Mouse (Mus musculus) neural tube, embryonic 12.5 days (tissue): ENCODE data around the gene Gclc. TPM values are rescaled to one million over a fixed set of nuclear protein-coding genes. Genes with fewer than 3 reads are reported as not detected.

Experiments
- ATAC-seq: fragments of 200-750 bp; cut with Nextera tagmentation; 2 replicates; pipeline ENCODE4 v1.8.0; 2017; ENCODE audit warnings: low read depth, mild to moderate bottlenecking, moderate TSS enrichment, moderate library complexity; ENCODE audit not compliant: low FRiP score
- H3K27ac ChIP-seq: fragments of 300-500 bp; sonication (generic); 2 replicates; pipeline ENCODE4 v1.5.1; 2016
- H3K27me3 ChIP-seq: fragments of 300-500 bp; sonication (generic); replicated peaks from 2 replicates; pipeline ENCODE4 v1.6.1; 2016; ENCODE audit warnings: mild to moderate bottlenecking
- H3K36me3 ChIP-seq: fragments of 300-500 bp; sonication (generic); 2 replicates; pipeline ENCODE4 v1.6.1; 2016; ENCODE audit warnings: mild to moderate bottlenecking
- H3K4me1 ChIP-seq: fragments of 300-500 bp; sonication (generic); 2 replicates; pipeline ENCODE4 v1.6.1; 2016
- H3K4me2 ChIP-seq: fragments of 300-500 bp; sonication (generic); replicated peaks from 2 replicates; pipeline ENCODE4 v1.6.1; 2016; ENCODE audit warnings: mild to moderate bottlenecking
- H3K4me3 ChIP-seq: fragments of 300-500 bp; sonication (generic); 2 replicates; pipeline ENCODE4 v1.5.1; 2016
- H3K9ac ChIP-seq: fragments of 300-500 bp; sonication (generic); 2 replicates; pipeline ENCODE4 v1.6.1; 2016; ENCODE audit warnings: mild to moderate bottlenecking
- H3K9me3 ChIP-seq: fragments of 300-500 bp; sonication (generic); 2 replicates; pipeline ENCODE4 v1.6.1; 2016; ENCODE audit warnings: mild to moderate bottlenecking
- WGBS: fragments of 180-500 bp; shearing (Covaris S2); methylation state at CpG from one replicate; pipeline ENCODE4 v1.1.7; 2016; 5-methylcytosine and 5-hydroxymethylcytosine counted together
- polyA plus RNA-seq: library from polyadenylated mRNA; unstranded; fragments of >200 nt; fragmentation: Nextera tagmentation; extraction: Ambion mirVana; gene quantifications from 2 replicates; pipeline ENCODE4 v1.2.1, GENCODE M21; 2016

The Gclc gene
- polyA plus RNA-seq, 1 experiment from 2014 or later: 23.9 TPM

DNA sequence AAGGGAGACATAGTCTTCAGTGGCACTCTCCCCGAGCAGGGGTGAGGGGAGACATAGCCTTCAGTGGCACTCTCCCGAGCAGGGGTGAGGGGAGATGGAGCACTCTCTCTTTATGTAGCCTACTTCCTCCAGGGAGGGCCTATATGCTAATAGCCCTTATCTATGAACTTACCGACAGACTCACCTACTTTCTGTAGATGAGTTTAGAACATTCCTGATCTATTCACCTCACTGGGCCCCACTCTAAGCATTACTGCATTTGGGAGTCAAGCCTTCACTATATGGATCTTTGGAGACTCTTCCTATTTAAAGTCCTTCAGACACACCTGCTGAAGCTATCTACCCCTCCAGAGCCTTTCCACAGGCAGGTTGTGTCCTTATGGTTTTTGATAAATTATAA is 52.1 kb downstream of the Gclc start:
- Histone ChIP-seq H3K27me3 (no peaks in the 10 kb centered on the region), H3K9ac (no peak overlapping the region), H3K4me2 (peak overlapping the region; percentile 48), H3K4me1 (no peaks in the 10 kb centered on the region), H3K27ac (no peak overlapping the region), H3K9me3 (no peaks in the 10 kb centered on the region), H3K36me3 (no peaks in the 10 kb centered on the region), H3K4me3 (no peak overlapping the region)
- WGBS: 52% methylated on average over 3 of the region's 3 CpGs
- peak; percentile 54 for ATAC-seq

DNA sequence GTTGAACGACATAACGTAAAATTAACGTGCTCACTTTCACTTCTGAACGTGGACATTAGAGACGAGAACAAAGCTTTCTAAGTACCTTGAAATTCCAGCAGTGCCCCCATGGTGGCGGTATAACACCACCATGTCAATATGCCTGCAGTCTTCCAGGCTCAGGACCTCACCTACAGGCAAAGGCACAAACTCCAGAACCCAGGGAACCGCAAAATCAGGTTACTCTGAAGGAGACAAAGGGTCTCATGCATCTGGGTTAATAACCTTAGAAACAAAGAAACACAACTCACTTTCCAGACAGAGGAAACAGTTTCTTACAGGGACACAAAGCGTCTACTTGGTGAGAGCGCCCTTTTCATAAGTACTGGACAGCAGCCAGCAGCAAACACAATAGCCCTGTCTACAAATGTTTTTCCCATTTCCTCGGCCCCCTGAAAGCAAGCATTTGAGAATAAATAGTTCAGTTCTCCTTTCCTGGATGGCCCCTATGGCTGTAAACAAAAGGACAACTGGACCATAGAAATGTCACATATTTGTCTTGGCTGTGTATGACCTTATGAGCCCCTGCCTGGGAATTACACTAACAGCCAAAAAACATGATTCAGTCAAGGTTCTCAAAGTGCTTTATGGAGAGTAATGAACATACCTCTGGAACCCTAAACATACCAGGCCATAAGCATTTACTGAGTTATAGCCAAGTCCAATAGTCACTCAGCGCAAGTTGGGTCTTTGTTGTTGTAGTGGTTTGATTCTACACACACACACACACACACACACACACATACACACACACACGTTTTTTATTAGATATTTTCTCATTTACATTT is 52.7 kb downstream of the Gclc start:
- no peak overlapping the region for H3K27ac ChIP-seq
- H3K9me3 ChIP-seq: no peaks in the 10 kb centered on the region
- peak overlapping the region; percentile 48 for H3K4me2 ChIP-seq
- no peak overlapping the region for H3K9ac ChIP-seq
- no peak overlapping the region for H3K4me3 ChIP-seq
- WGBS: 18% methylated on average over 12 of the region's 12 CpGs
- ATAC-seq: peak; percentile 92
- no peaks in the 10 kb centered on the region for H3K27me3 ChIP-seq
- H3K36me3 ChIP-seq: no peaks in the 10 kb centered on the region
- H3K4me1 ChIP-seq: no peaks in the 10 kb centered on the region

DNA sequence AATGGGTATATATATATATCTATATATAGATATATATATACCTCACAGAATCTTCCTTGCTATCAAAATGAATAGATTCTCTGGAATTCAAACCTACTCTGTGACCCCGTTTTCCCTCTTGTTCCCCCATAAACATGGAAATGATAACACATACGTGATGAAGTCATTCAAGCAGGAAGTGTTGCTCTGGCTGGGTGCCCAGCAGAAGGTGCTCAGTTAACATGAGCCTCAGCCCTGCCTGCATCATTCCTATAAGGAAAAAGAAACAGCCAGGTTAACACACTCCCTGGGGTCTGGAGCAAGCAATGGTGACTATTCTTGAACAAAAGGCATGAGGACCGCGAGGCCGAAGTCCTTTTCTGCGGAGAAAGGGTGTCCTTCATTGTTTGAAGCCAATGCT is 54.1 kb downstream of the Gclc start:
- H3K4me1 ChIP-seq: no peaks in the 10 kb centered on the region
- H3K9me3 ChIP-seq: no peaks in the 10 kb centered on the region
- no peaks in the 10 kb centered on the region for H3K27me3 ChIP-seq
- H3K36me3 ChIP-seq: no peaks in the 10 kb centered on the region
- no peak overlapping the region for H3K4me3 ChIP-seq
- WGBS: 86% methylated on average over 6 of the region's 6 CpGs
- H3K27ac ChIP-seq: no peak overlapping the region
- no peak overlapping the region for H3K4me2 ChIP-seq
- H3K9ac ChIP-seq: no peak overlapping the region
- ATAC-seq: no peak

DNA sequence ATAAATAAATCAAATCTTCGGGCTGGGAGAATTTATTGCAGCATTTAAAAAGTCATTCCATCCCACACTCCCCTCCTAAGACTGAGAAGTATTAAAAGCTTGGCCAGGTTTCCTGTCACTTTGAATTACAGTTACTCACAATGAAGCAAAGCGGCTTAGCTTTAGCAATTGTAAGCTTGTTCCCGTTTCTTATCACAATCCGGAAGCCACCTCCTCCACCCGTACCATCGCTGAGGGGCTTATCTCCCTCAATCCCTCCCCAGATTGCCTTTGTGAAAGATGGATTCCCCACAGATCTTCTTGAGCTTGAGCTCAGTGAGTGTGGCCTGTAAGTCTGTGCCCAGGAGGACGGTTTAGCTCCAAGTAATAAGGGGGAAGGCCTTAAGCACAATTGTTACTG is 64.5 kb downstream of the Gclc start:
- Histone ChIP-seq H3K4me2 (no peak overlapping the region), H3K9me3 (no peaks in the 10 kb centered on the region), H3K9ac (no peak overlapping the region), H3K27me3 (no peaks in the 10 kb centered on the region), H3K36me3 (no peaks in the 10 kb centered on the region), H3K27ac (no peak overlapping the region), H3K4me1 (no peaks in the 10 kb centered on the region), H3K4me3 (no peak overlapping the region)
- ATAC-seq: no peak
- 85% methylated on average over 7 of the region's 7 CpGs for WGBS

DNA sequence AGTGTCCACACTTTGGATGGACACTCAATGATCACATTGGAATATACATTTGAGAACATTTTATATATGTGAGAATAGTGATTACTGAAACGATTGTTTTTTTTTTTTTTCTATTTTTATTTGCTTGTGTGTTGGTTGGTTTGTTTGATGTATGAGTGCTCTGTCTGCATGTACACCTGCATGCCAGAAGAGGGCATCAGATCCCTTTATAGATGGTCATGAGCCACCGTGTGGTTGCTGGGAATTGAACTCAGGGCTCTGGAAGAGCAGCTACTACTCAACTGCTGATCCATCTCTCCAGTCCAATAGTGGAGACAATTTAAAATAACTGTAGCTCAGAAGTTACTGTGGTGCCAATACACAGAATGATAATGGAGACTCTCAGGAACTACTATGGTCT is 65.0 kb downstream of the Gclc start:
- H3K27me3 ChIP-seq: no peaks in the 10 kb centered on the region
- H3K9me3 ChIP-seq: no peaks in the 10 kb centered on the region
- no peak for ATAC-seq
- 84% methylated on average over 2 of the region's 2 CpGs for whole genome bisulfite sequencing
- H3K4me3 ChIP-seq: no peak overlapping the region
- no peak overlapping the region for H3K27ac ChIP-seq
- no peaks in the 10 kb centered on the region for H3K36me3 ChIP-seq
- no peaks in the 10 kb centered on the region for H3K4me1 ChIP-seq
- H3K4me2 ChIP-seq: no peak overlapping the region
- no peak overlapping the region for H3K9ac ChIP-seq

DNA sequence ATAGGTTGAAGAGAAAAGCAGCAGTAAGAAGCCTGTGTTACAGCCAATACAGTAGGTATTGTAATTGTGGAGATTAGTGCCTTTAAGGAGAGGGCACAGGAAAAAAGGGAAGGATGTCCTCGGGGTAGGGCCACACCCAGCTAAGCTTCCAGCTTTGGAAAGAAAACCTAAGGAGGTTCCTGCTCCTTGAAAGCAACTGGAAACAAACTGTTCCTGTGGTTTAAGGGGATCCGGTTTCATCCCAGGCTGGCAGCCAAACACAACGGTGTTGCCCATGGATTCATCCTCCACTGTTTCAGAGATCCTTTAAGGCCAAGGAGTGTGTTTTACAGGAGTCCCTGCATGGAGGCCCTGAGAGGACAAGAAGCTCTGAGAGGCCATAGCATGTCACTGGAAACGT is 66.5 kb downstream of the Gclc start:
- ATAC-seq: no peak
- 73% methylated on average over 4 of the region's 4 CpGs for WGBS
- H3K36me3 ChIP-seq: no peaks in the 10 kb centered on the region
- no peaks in the 10 kb centered on the region for H3K27me3 ChIP-seq
- no peak overlapping the region for H3K27ac ChIP-seq
- no peak overlapping the region for H3K4me3 ChIP-seq
- H3K9ac ChIP-seq: no peak overlapping the region
- no peak overlapping the region for H3K4me2 ChIP-seq
- no peaks in the 10 kb centered on the region for H3K9me3 ChIP-seq
- no peaks in the 10 kb centered on the region for H3K4me1 ChIP-seq

DNA sequence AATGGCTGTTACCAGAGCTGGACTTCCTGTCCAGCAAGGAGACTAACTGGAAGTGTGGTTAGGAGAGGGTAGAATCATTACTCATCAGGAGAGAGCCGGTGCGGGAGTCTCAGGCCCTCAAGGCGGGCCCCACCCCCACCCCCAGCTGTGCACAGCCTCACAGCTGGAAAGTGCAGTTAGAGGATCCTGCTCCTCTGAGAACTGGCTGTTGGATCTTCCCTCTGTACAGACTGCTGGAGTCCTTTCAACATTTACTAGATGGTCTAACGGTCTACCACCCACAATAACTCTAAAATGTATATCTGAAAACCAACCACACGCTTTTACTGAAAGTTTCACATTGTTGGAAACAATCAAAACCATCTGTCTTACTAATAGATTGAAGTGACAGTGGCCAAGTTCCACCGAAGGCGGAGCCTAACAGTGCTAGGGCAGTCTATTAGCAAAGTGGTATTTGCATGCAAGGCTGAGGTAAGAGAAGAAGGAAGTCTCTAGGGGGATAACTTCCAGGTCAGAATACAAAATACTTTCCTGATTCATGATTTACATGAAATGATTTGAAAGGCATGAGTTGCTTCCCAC is 71.1 kb downstream of the Gclc start:
- no peak overlapping the region for H3K27ac ChIP-seq
- H3K4me1 ChIP-seq: 0 out of 2 replicates have a peak, but pooled peaks cover 2% of the 10 kb centered on the region
- no peak overlapping the region for H3K4me2 ChIP-seq
- ATAC-seq: peak; percentile 21; the same call in 1 of the 2 replicates
- no peaks in the 10 kb centered on the region for H3K9me3 ChIP-seq
- no peak overlapping the region for H3K4me3 ChIP-seq
- no peak overlapping the region for H3K9ac ChIP-seq
- H3K27me3 ChIP-seq: no peaks in the 10 kb centered on the region
- no peaks in the 10 kb centered on the region for H3K36me3 ChIP-seq
- 13% methylated on average over 7 of the region's 7 CpGs for WGBS

DNA sequence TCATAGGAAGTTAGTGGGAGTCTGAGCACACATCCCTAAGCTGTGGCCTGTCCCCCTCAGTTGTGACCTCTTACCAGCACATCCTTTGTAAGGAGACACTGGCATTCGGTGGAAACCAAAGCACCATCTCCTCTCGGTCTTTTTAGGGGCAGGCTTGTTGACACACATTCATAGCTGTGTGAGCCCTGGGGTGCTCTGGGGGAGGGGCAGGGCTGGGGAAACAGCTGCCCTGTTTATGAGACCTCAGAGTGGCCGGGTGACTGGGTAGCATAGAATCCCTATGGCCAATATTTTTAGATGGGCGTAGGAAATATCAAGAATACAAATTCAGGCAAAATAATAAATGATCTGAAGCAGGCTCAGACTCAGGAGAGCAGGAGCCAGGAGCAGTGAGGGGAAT is 71.9 kb downstream of the Gclc start:
- H3K4me2 ChIP-seq: no peak overlapping the region
- H3K27me3 ChIP-seq: no peaks in the 10 kb centered on the region
- H3K4me3 ChIP-seq: no peak overlapping the region
- no peak overlapping the region for H3K9ac ChIP-seq
- no peak overlapping the region for H3K27ac ChIP-seq
- no peaks in the 10 kb centered on the region for H3K36me3 ChIP-seq
- no peaks in the 10 kb centered on the region for H3K9me3 ChIP-seq
- WGBS: 27% methylated on average over 4 of the region's 4 CpGs
- H3K4me1 ChIP-seq: 0 out of 2 replicates have a peak, but pooled peaks cover 2% of the 10 kb centered on the region
- no peak for ATAC-seq

DNA sequence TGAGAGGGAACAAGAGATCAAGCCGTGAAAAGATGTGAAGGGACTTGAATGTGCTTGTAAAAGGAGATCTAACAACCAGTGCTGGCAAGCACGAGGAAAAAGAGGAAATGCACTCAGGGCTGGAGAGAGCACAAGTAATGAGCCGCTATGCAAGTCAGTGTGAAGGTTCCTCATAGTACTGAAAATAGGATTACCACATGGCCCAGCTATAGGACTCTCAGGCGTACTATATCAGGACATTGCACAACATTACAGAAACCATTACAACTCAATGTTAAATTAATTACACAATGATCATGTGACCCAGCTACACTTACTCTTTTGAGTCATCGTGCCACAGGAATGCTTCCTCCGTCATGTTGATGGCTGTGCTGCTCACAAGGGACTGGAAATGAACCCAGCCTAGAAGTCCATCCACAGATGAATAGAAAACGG is 74.2 kb downstream of the Gclc start:
- H3K9me3 ChIP-seq: no peaks in the 10 kb centered on the region
- ATAC-seq: no peak
- no peak overlapping the region for H3K4me2 ChIP-seq
- H3K27me3 ChIP-seq: no peaks in the 10 kb centered on the region
- no peak overlapping the region for H3K4me3 ChIP-seq
- no peaks in the 10 kb centered on the region for H3K36me3 ChIP-seq
- H3K27ac ChIP-seq: no peak overlapping the region
- no peak overlapping the region for H3K9ac ChIP-seq
- WGBS: 77% methylated on average over 7 of the region's 7 CpGs
- 0 out of 2 replicates have a peak, but pooled peaks cover 2% of the 10 kb centered on the region for H3K4me1 ChIP-seq

DNA sequence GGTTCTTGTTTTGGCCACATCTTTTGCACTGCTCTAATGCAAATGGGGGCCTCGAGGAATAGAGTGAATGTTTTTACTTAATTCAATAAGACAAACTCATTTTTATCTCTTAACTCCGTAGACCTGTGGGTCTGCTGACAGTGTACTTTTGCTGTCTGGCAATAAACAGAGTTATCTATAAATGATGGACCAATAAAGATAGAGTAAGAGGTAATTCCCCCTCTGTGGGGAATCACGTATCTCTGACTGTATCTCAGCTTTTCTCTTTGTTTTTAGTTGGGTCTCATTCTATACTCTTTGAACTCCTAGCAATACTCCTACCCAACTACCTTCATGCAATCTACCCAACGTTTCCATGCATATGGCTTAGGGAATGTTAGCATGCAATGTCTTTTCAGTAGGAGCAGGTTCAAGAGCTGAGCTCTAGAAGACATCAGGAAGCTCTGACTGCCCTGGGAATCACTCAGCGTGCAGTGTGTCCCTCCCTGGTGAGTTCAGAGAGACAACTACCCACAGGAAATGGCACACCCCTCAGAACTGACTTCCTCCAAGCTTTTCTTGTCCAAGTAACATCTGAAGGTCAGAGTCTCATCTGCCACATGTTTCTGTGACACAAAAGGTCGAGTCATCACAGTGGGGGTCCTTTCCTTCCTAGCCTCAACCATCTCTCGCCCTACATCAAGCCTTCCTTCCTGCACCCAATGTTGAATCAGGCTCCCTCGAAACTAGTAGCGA is 80.1 kb downstream of the Gclc start:
- Histone ChIP-seq H3K27me3 (no peaks in the 10 kb centered on the region), H3K9ac (no peak overlapping the region), H3K27ac (no peak overlapping the region), H3K4me3 (no peak overlapping the region), H3K4me2 (no peak overlapping the region), H3K36me3 (no peaks in the 10 kb centered on the region), H3K9me3 (no peaks in the 10 kb centered on the region), H3K4me1 (no peaks in the 10 kb centered on the region)
- 71% methylated on average over 9 of the region's 9 CpGs for WGBS
- ATAC-seq: no peak

DNA sequence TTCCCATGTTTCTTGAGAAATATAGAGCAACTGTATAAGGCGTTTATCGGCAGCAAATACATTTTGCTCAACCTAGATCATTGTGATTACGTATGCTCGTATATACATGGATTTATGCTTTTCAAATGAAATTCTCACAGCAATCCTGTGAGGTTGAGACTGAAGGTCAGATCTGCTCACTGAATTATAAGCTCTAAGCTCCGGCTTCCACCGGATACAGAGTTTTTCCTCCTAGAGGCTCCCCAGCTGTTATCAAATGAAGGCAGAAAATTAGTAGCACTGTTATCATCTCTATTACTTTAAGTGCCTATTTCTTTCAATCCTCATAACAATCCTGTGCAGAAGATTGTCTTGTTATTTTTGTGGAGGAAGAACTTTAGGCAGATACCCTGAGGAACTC is 80.8 kb downstream of the Gclc start:
- no peak overlapping the region for H3K4me2 ChIP-seq
- no peaks in the 10 kb centered on the region for H3K27me3 ChIP-seq
- H3K36me3 ChIP-seq: no peaks in the 10 kb centered on the region
- no peak overlapping the region for H3K9ac ChIP-seq
- no peak overlapping the region for H3K27ac ChIP-seq
- WGBS: 95% methylated on average over 6 of the region's 6 CpGs
- H3K4me1 ChIP-seq: no peaks in the 10 kb centered on the region
- H3K9me3 ChIP-seq: no peaks in the 10 kb centered on the region
- H3K4me3 ChIP-seq: no peak overlapping the region
- no peak for ATAC-seq

DNA sequence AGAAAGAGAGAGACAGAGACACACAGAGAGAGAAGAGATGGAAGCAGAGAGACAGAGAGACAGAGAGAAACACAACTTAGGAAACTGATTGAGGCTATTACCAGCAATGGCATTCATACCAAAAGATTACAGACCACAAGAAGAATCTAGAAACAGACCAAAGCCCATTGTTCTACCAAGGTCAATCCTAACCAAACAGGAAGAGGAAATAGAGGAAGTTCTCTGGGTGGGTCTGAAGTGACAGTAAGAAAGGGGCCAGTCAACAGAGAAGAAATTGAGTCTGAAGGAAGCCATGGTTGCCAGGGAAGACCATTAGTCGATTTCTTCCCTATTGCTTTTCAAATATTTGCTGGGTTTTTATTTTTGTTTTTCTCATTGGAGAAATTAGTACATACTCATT is 81.4 kb downstream of the Gclc start:
- no peak for ATAC-seq
- Histone ChIP-seq H3K4me1 (no peaks in the 10 kb centered on the region), H3K4me2 (no peak overlapping the region), H3K4me3 (no peak overlapping the region), H3K9ac (no peak overlapping the region), H3K27me3 (no peaks in the 10 kb centered on the region), H3K27ac (no peak overlapping the region), H3K36me3 (no peaks in the 10 kb centered on the region), H3K9me3 (no peaks in the 10 kb centered on the region)
- WGBS: 89% methylated on average over 1 of the region's 1 CpGs
